ENCODE assay signal across 8 mouse cellular contexts in genomic region chr11:88204593-88205368, GRCm38 (mm10). TPM values are rescaled to one million over a fixed set of nuclear protein-coding genes. Genes with fewer than 3 reads are reported as not detected.
DNase-seq lines count a peak whose midpoint lies in the region; ATAC-seq and TF ChIP-seq lines count a peak whose summit lies in the region.

No protein-coding gene starts in this region.

- H3K9me3 ChIP-seq in embryonic facial prominence, embryonic 11.5 days (replicated peaks; ENCODE audit: control insufficient read depth, low read length) = no peaks in the 10 kb centered on the region
- H3K9me3 ChIP-seq in hindbrain, embryonic 16.5 days (ENCODE audit: control insufficient read depth, low read length) = no peaks in the 10 kb centered on the region
- no peaks in the 10 kb centered on the region for H3K9me3 ChIP-seq in midbrain, embryonic 14.5 days (ENCODE audit: control insufficient read depth, low read length)

- no peak for DNase-seq in lung, adult 2 months
- DNase-seq in lung, adult 18-20 months = no peak
- no peak for DNase-seq in embryonic facial prominence, embryonic 11.5 days (ENCODE audit: low spot score)
- no peak for DNase-seq in midbrain, embryonic 14.5 days
- DNase-seq in urinary bladder, postnatal 4 days (ENCODE audit: low spot score in 2 of 2) = no peak
- DNase-seq in kidney, adult 9 months = no peak

- H3K9ac ChIP-seq in embryonic facial prominence, embryonic 11.5 days (replicated peaks; ENCODE audit: low read length) = peak overlapping the region; percentile 67
- peak overlapping the region; percentile 71 for H3K9ac ChIP-seq in hindbrain, embryonic 16.5 days (ENCODE audit: low read depth, low read length)
- H3K9ac ChIP-seq in midbrain, embryonic 14.5 days (replicated peaks; ENCODE audit: low read length) = peak overlapping the region; percentile 65

- H3K4me1 ChIP-seq in lung, adult 2 months (ENCODE audit: control insufficient read depth, insufficient read depth, low read length) = peaks cover 5% of the 10 kb centered on the region
- H3K4me1 ChIP-seq in embryonic facial prominence, embryonic 11.5 days (ENCODE audit: control insufficient read depth, insufficient read depth, low read length) = no peaks in the 10 kb centered on the region
- H3K4me1 ChIP-seq in hindbrain, embryonic 16.5 days (ENCODE audit: control insufficient read depth, insufficient read depth, low read depth, low read length) = peaks cover 16% of the 10 kb centered on the region
- peaks cover 12% of the 10 kb centered on the region for H3K4me1 ChIP-seq in midbrain, embryonic 14.5 days (ENCODE audit: control insufficient read depth, insufficient read depth, low read length)

- H3K36me3 ChIP-seq in embryonic facial prominence, embryonic 11.5 days (replicated peaks; ENCODE audit: control insufficient read depth, insufficient read depth, low read depth, low read length) = no peaks in the 10 kb centered on the region; the same call in none of the 2 replicates
- 0 out of 2 replicates have a peak, but pooled peaks cover 2% of the 10 kb centered on the region for H3K36me3 ChIP-seq in hindbrain, embryonic 16.5 days (ENCODE audit: control insufficient read depth, insufficient read depth, low read length)
- peaks cover 16% of the 10 kb centered on the region for H3K36me3 ChIP-seq in midbrain, embryonic 14.5 days (ENCODE audit: control insufficient read depth, insufficient read depth, low read length)

- no peak for TF ChIP-seq POLR2A in lung, adult 2 months (IDR thresholded peaks at IDR 0.05; ENCODE audit: borderline replicate concordance, extremely low read depth, low read depth, low read length)

- H3K4me3 ChIP-seq in lung, adult 2 months (replicated peaks; ENCODE audit: extremely low read depth, low read depth, low read length) = peak overlapping the region; percentile 99
- H3K4me3 ChIP-seq in embryonic facial prominence, embryonic 11.5 days (ENCODE audit: low read depth, low read length) = peak overlapping the region; percentile 59
- H3K4me3 ChIP-seq in hindbrain, embryonic 16.5 days (ENCODE audit: low read length) = peak overlapping the region; percentile 61
- H3K4me3 ChIP-seq in midbrain, embryonic 14.5 days (replicated peaks; ENCODE audit: low read depth, low read length) = peak overlapping the region; percentile 73

- peak overlapping the region; percentile 71 for H3K4me2 ChIP-seq in embryonic facial prominence, embryonic 11.5 days (ENCODE audit: low read depth, low read length)
- H3K4me2 ChIP-seq in hindbrain, embryonic 16.5 days (ENCODE audit: low read length) = peak overlapping the region; percentile 72
- H3K4me2 ChIP-seq in midbrain, embryonic 14.5 days (ENCODE audit: low read length) = peak overlapping the region; percentile 80

- no peak for TF ChIP-seq CTCF in lung, adult 2 months (IDR thresholded peaks at IDR 0.05; ENCODE audit: insufficient read depth, low read length)

- no peaks in the 10 kb centered on the region for H3K27me3 ChIP-seq in embryonic facial prominence, embryonic 11.5 days (ENCODE audit: control insufficient read depth, insufficient read depth, low read length)
- no peaks in the 10 kb centered on the region for H3K27me3 ChIP-seq in hindbrain, embryonic 16.5 days (replicated peaks; ENCODE audit: control insufficient read depth, insufficient read depth, low read length)
- no peaks in the 10 kb centered on the region for H3K27me3 ChIP-seq in midbrain, embryonic 14.5 days (ENCODE audit: control insufficient read depth, insufficient read depth, low read length)

- H3K27ac ChIP-seq in embryonic facial prominence, embryonic 11.5 days (replicated peaks; ENCODE audit: low read depth, low read length) = no peak overlapping the region
- H3K27ac ChIP-seq in hindbrain, embryonic 16.5 days (ENCODE audit: low read depth, low read length) = peak overlapping the region; percentile 59
- peak overlapping the region; percentile 56; the same call in 1 of the 2 replicates for H3K27ac ChIP-seq in midbrain, embryonic 14.5 days (replicated peaks; ENCODE audit: low read depth, low read length)

- 28% methylated on average over 30 of the region's 30 CpGs for WGBS in lung, adult 2 months
- 33% methylated on average over 30 of the region's 30 CpGs for WGBS in embryonic facial prominence, embryonic 11.5 days
- 34% methylated on average over 30 of the region's 30 CpGs for WGBS in hindbrain, embryonic 16.5 days
- WGBS in midbrain, embryonic 14.5 days = 37% methylated on average over 30 of the region's 30 CpGs

- peak; percentile 29 for ATAC-seq in embryonic facial prominence, embryonic 11.5 days (replicated peaks; ENCODE audit: insufficient number of reproducible peaks, low FRiP score, low TSS enrichment, low read depth)
- ATAC-seq in hindbrain, embryonic 16.5 days = 0 out of 2 replicates have a peak, but pooled peaks have one; percentile 7
- ATAC-seq in midbrain, embryonic 14.5 days (ENCODE audit: low FRiP score, low TSS enrichment) = peak; percentile 41; the same call in 1 of the 2 replicates
- ATAC-seq in inflammation-experienced regulatory T-cells, adult 6 months = no peak

RNA-seq across cellular contexts. Expression of gene Mrps23, which starts 0.6 kb away (rescaled TPM):
- 23.3 and 39.0 TPM in 2 replicates for polyA plus RNA-seq in lung, adult 2 months (2012; rRNA removed)
- polyA plus RNA-seq in embryonic facial prominence, embryonic 11.5 days (2014; fragmentation: Nextera tagmentation; extraction: Ambion mirVana) = 70.6 and 83.8 TPM in 2 replicates
- 61.1 and 68.8 TPM in 2 replicates for polyA plus RNA-seq in hindbrain, embryonic 16.5 days (2015; fragmentation: Nextera tagmentation; extraction: Ambion mirVana)
- 67.9 and 70.0 TPM in 2 replicates for polyA plus RNA-seq in midbrain, embryonic 14.5 days (2014; fragmentation: Nextera tagmentation; extraction: Ambion mirVana)
- 100 to 1,000 TPM in 2 of 3 experiments, 10 to 100 TPM in 1; 75.3 to 134 (median 101) TPM for polyA plus RNA-seq in inflammation-experienced regulatory T-cells, adult 6 months (2017; shearing (Covaris generic))
